Mouse (Mus musculus): Measurements from ENCODE around the gene Gm20388.
"Not testable (repeated sequence)": the region's sequence is repeated elsewhere in the genome, so short reads cannot be mapped to it uniquely, and the experiment has no call there.

Gm20388 gene

DNA sequence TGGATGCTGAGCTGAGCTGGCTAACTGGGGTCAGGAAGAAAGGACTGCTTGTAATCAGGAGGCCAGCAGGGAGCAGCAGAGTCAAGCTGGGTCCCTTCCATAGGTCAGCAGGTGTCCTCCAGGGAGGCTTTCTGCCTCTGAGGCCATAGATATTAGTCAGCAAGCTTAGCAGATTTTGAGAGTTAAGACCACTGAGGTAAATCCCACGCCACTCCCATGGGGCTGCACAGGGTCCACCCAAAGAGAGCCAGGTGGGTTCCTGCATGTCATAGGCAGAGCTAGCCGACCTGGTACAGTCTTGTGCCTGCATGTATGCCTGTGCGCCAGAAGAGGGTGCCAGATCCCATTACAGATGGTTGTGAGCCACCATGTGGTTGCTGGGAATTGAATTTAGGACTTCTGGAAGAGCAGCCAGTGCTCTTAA lies 416.5 kb downstream of the Gm20388 start:
- no peak for DNase-seq

- no peak for DNase-seq
These were observed 417.9 kb downstream of the Gm20388 start for GRCm38 (mm10) chr8:120328361-120329022.

GRCm38 (mm10) chr8:120329030-120329748 lies 418.5 kb downstream of the Gm20388 start:
- no peak for DNase-seq

DNA sequence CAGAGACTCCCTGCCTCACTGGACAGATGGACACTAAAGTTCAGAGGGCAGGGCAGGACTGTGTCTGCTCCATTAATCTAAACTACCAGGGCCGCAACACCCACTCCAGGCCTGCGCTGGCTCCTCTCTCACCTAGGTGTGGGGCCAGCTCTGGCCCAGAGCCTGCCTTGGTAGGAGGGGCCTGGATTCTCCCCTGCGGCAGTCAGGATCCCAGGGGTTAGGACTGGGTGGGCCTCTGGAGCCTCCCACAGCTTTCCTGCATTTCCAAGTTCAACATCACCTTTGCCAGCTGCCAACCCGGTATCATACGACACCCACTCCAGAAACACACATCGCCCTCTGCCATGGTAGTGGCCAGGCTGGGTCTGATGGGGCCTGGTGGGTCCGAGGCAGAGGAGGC lies 420.4 kb downstream of the Gm20388 start:
- no peak for DNase-seq

GRCm38 (mm10) chr8:120332379-120333229 lies 422.0 kb downstream of the Gm20388 start:
- DNase-seq, result peak; percentile 57

DNA sequence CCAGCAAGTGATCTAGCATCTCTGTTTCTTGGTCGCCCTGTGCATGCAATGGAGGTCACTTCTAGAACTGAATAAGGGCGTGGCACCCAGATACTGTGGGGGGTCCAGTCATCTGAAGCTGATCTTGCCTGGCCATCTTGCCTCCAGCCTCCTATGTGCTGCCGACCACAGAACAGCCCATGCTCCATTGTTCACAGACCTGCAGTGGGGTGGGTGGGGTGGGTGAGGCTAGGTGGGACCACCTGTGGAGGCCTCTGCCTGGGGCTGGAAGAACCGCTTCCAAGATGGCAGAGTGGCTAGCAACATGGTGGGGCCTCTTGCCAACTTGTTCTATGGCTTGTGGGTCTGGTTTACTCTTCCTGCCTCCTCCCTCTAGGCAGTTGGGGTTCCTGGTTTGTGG lies 423.0 kb downstream of the Gm20388 start:
- DNase-seq, result no peak

DNA sequence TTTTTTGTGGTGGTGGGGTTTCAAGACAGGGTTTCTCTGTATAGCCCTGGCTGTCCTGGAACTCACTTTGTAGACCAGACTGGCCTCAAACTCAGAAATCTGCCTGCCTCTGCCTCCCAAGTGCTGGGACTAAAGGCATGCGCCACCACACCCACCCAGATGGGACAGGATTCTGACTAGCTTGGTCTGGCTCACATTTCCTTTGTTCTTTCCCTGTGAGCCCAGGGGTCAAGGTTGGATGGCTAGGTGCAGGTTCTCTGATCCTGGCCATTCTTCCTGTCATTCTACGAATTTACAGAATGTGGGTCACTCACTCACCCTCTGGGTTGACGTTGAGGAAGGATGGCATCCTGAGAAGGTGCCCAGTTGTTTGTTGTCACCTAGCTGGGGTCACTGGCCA lies 423.6 kb downstream of the Gm20388 start:
- not testable (repeated sequence) for DNase-seq

DNA sequence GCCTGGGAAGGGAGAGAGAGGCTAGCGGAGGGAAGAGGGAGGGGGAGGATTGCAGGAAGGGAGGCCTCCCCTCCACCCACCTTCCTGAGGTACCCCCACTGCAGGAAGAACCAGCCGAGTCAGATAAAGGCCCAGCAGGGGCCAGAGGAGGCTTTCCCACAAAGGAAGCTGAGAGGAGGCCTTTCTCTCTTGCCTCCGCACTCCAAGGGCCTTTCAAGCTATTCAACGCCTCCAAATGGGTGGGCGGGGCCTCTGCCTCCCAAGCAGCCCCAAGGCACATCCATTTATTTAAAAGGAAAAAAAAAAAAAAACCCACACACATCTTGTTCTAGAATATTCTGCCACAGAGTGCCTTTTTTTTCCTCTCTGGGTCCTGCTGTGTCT lies 424.2 kb downstream of the Gm20388 start:
- peak; percentile 48 for DNase-seq

- DNase-seq, result no peak
These were observed 424.8 kb downstream of the Gm20388 start for GRCm38 (mm10) chr8:120335262-120336086.

GRCm38 (mm10) chr8:120336087-120336380 lies 425.4 kb downstream of the Gm20388 start:
- DNase-seq, result no peak

DNA sequence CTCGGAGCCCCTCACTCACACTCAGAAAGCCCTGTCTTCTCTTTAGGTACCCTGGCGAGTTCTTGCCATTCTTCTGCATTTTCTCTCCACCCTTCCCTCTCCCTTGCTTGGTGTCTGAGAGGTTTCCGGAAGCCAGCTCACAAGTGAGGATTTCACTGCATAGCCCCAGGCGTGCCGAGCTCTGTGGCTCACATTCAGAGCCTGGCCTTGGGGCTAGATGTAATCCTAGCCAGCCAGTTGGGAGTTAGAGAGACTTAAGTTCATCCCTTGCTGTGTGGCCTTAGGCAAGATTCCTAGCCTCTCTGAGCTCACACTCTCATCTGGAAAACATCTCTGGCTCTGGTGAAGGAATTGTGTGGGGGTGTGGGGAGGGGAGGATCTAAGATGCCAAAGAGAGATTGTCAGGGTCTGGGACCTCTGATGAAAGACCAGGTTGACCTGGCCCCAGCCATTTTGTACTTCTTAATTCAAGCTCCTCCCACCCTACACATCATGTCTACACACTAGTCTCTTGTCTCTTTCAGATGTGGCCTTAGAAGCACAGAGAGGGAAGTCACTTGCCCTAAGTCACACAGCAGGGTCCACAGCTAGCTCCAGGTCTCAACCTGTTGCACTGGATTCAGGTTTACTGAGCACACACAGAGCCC lies 426.4 kb downstream of the Gm20388 start:
- DNase-seq, result no peak

DNA sequence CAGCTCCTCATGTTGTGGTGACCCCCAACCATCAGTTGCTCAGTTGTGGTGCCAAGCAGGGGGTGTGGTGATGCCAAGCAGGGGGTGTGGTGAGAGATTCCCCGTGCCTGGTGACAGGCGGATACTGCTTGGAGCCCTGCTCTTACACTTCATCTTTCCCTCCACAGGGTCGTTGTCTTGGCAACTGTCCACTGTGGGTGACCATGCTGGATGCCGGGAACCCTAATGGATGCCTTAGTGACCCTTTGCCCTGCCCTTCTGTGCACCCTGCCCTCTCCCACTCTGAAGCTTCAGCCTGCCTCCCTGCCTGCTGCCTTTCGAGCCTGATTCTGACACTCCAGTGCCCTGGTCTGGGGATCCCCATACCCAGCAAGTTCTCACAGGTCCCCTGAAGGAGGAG lies 427.0 kb downstream of the Gm20388 start:
- DNase-seq, result no peak

- peak; percentile 51 for DNase-seq
These were observed 428.0 kb downstream of the Gm20388 start for GRCm38 (mm10) chr8:120338678-120339077.

- DNase-seq, result no peak
These were observed 429.1 kb downstream of the Gm20388 start for GRCm38 (mm10) chr8:120339743-120340142.

- no peak for DNase-seq
These were observed 430.5 kb downstream of the Gm20388 start for GRCm38 (mm10) chr8:120341124-120341523.

GRCm38 (mm10) chr8:120342847-120343548 lies 432.4 kb downstream of the Gm20388 start:
- peak; percentile 66 for DNase-seq

DNA sequence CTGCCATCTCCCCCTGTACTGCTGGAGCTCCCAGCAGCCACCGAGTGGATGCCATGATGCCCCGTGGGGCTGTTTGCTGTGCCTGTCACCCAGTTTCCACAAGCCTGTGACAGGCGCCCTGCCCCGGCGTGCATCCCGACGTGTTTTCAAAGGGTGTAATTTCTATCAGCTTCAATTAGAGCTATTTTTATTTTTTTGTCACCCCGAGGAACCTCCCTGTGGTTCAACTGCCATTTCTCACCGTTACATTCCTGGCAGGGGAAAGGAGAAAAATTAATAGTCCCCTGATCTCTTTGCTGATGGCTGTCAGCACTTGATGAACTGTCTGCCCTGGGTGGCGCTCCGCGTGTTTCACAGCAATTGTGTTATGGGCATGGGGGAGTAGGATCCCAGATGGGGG lies 432.9 kb downstream of the Gm20388 start:
- no peak for DNase-seq

- no peak for DNase-seq
These were observed 433.5 kb downstream of the Gm20388 start for GRCm38 (mm10) chr8:120344166-120344565.

- DNase-seq, result no peak
These were observed 433.9 kb downstream of the Gm20388 start for GRCm38 (mm10) chr8:120344583-120344982.

GRCm38 (mm10) chr8:120347734-120348341 lies 437.2 kb downstream of the Gm20388 start:
- no peak for DNase-seq

DNA sequence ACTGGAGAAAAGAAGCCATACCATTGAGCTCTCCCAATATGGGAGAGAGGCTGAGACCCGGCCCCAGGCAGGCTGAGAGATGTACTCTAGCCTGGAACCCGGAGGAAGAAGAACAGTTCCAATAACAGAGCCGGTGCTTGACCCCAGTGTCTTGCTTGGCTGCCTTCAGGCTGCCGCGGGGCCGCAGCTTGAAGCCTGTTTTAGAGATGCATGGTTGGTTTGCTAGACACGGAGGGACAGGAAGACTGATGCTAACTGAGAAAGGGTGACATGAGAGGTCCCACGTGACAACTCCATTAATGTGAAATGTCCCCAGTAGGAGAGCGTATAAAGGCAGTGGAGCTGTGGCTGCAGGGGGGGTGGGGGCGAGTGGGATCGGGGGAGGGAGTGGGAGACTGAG lies 438.3 kb downstream of the Gm20388 start:
- DNase-seq, result no peak
